In the genomic region with DNA sequence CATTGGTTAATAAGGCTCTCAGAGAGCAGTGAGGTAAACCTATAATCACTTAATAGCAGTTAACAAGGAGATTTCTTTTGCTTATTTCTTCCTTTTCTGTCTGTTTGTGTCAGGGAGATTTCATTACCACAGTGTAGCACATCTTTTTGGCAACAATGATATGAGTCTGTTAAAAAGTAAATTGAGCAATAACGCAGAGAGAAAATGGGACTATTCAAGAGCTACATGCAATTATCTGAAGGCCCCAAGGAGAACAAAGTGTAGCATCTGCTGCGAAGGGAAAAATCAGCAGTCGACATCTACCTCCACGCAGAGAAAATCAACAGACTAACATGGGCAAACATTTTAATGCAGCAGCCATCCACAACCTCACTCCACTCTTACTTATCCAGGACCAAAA, we compare ENCODE assay signal across 18 mouse cellular contexts.
DNase-seq lines count a peak whose midpoint lies in the region; ATAC-seq and TF ChIP-seq lines count a peak whose summit lies in the region.
"Had no signal": no experiment of that assay in that cellular context is flagged by ENCODE, and none has a peak within 500 bp of the region (broad histone marks: within the 10 kb centered on the region; RNA-seq: fewer than 3 reads in every experiment).

No protein-coding gene starts in this region.

- H3K9ac ChIP-seq in hindbrain, postnatal 0 days (replicated peaks; ENCODE audit: low read length): no peak overlapping the region
- no peak overlapping the region for H3K9ac ChIP-seq in hindbrain, embryonic 12.5 days
- no peak overlapping the region for H3K9ac ChIP-seq in midbrain, postnatal 0 days (replicated peaks; ENCODE audit: low read length, poor library complexity, severe bottlenecking)
- no peak overlapping the region for H3K9ac ChIP-seq in midbrain, embryonic 16.5 days (ENCODE audit: low read depth, low read length)
- H3K9ac ChIP-seq: embryonic facial prominence, embryonic 12.5 days; forebrain, embryonic 13.5 days; forebrain, embryonic 15.5 days had no signal

- TF ChIP-seq POLR2A in brain, embryonic 14.5 days (IDR thresholded peaks at IDR 0.05; ENCODE audit: borderline replicate concordance, extremely low read depth, insufficient read depth, insufficient read length, poor library complexity, severe bottlenecking): no peak

- ATAC-seq in hindbrain, postnatal 0 days: no peak
- ATAC-seq in hindbrain, embryonic 12.5 days (ENCODE audit: low FRiP score): no peak
- ATAC-seq in midbrain, postnatal 0 days (ENCODE audit: low FRiP score): no peak
- ATAC-seq in midbrain, embryonic 16.5 days: no peak
- ATAC-seq: forebrain, embryonic 13.5 days; forebrain, embryonic 15.5 days had no signal

- no peaks in the 10 kb centered on the region for H3K4me1 ChIP-seq in hindbrain, postnatal 0 days (ENCODE audit: insufficient read depth, low read length)
- no peaks in the 10 kb centered on the region for H3K4me1 ChIP-seq in hindbrain, embryonic 12.5 days
- H3K4me1 ChIP-seq in midbrain, postnatal 0 days (ENCODE audit: insufficient read depth, low read length): no peaks in the 10 kb centered on the region
- no peaks in the 10 kb centered on the region for H3K4me1 ChIP-seq in midbrain, embryonic 16.5 days (ENCODE audit: control insufficient read depth, insufficient read depth, low read length)
- H3K4me1 ChIP-seq: embryonic facial prominence, embryonic 10.5 days; embryonic facial prominence, embryonic 12.5 days; forebrain, embryonic 13.5 days; forebrain, embryonic 15.5 days had no signal

- 64% methylated on average over 4 of the region's 4 CpGs for WGBS in hindbrain, postnatal 0 days
- WGBS in hindbrain, embryonic 12.5 days: 89% methylated on average over 4 of the region's 4 CpGs
- WGBS in midbrain, postnatal 0 days: 78% methylated on average over 4 of the region's 4 CpGs
- WGBS in midbrain, embryonic 16.5 days: 70% methylated on average over 4 of the region's 4 CpGs

- peak; percentile 25 for DNase-seq in hindbrain, postnatal 0 days (ENCODE audit: low spot score)
- DNase-seq in midbrain, postnatal 0 days (ENCODE audit: low spot score): peak; percentile 22
- DNase-seq in brain, embryonic 14.5 days (ENCODE audit: low read depth): peak; percentile 18
- DNase-seq in urinary bladder, adult 18-20 months (ENCODE audit: low spot score in 2 of 2): no peak
- DNase-seq: adrenal gland, adult 2 months; adrenal gland, postnatal 10 days; adrenal gland, postnatal 25 days; cerebellum, adult 11-12 months; cerebellum, adult 2 months; cerebellum, adult 9-10 months; cerebellum, postnatal 10 days; cerebellum, postnatal 25 days had no signal

- no peak overlapping the region for H3K27ac ChIP-seq in hindbrain, postnatal 0 days
- no peak overlapping the region for H3K27ac ChIP-seq in hindbrain, embryonic 12.5 days
- no peak overlapping the region for H3K27ac ChIP-seq in midbrain, postnatal 0 days (ENCODE audit: low read depth, low read length)
- no peak overlapping the region for H3K27ac ChIP-seq in midbrain, embryonic 16.5 days (ENCODE audit: low read length)
- H3K27ac ChIP-seq: embryonic facial prominence, embryonic 10.5 days; embryonic facial prominence, embryonic 12.5 days; forebrain, embryonic 13.5 days; forebrain, embryonic 15.5 days had no signal

- H3K27me3 ChIP-seq in hindbrain, postnatal 0 days (ENCODE audit: insufficient read depth, low read length): no peaks in the 10 kb centered on the region
- H3K27me3 ChIP-seq in hindbrain, embryonic 12.5 days: no peaks in the 10 kb centered on the region
- H3K27me3 ChIP-seq in midbrain, postnatal 0 days (ENCODE audit: insufficient read depth, low read length): no peaks in the 10 kb centered on the region
- no peaks in the 10 kb centered on the region for H3K27me3 ChIP-seq in midbrain, embryonic 16.5 days (ENCODE audit: control insufficient read depth, insufficient read depth, low read depth, low read length)
- H3K27me3 ChIP-seq: embryonic facial prominence, embryonic 12.5 days; forebrain, embryonic 13.5 days; forebrain, embryonic 15.5 days had no signal

- H3K36me3 ChIP-seq in hindbrain, postnatal 0 days (ENCODE audit: insufficient read depth, low read length): no peaks in the 10 kb centered on the region
- no peaks in the 10 kb centered on the region for H3K36me3 ChIP-seq in hindbrain, embryonic 12.5 days
- no peaks in the 10 kb centered on the region for H3K36me3 ChIP-seq in midbrain, postnatal 0 days (ENCODE audit: insufficient read depth, low read length)
- no peaks in the 10 kb centered on the region for H3K36me3 ChIP-seq in midbrain, embryonic 16.5 days (ENCODE audit: control insufficient read depth, insufficient read depth, low read length)
- H3K36me3 ChIP-seq: embryonic facial prominence, embryonic 10.5 days; embryonic facial prominence, embryonic 12.5 days; forebrain, embryonic 15.5 days had no signal

- no peak overlapping the region for H3K4me3 ChIP-seq in hindbrain, postnatal 0 days (ENCODE audit: low read length)
- no peak overlapping the region for H3K4me3 ChIP-seq in hindbrain, embryonic 12.5 days
- H3K4me3 ChIP-seq in midbrain, postnatal 0 days (ENCODE audit: low read depth, low read length): no peak overlapping the region
- H3K4me3 ChIP-seq in midbrain, embryonic 16.5 days (ENCODE audit: low read depth, low read length): no peak overlapping the region
- H3K4me3 ChIP-seq: embryonic facial prominence, embryonic 10.5 days; embryonic facial prominence, embryonic 12.5 days; forebrain, embryonic 13.5 days; forebrain, embryonic 15.5 days had no signal

- H3K4me2 ChIP-seq in hindbrain, postnatal 0 days (ENCODE audit: low read depth, low read length): no peak overlapping the region
- H3K4me2 ChIP-seq in hindbrain, embryonic 12.5 days (replicated peaks): no peak overlapping the region
- no peak overlapping the region for H3K4me2 ChIP-seq in midbrain, postnatal 0 days (ENCODE audit: low read depth, low read length, poor library complexity, severe bottlenecking)
- H3K4me2 ChIP-seq in midbrain, embryonic 16.5 days (ENCODE audit: low read length): no peak overlapping the region
- H3K4me2 ChIP-seq: embryonic facial prominence, embryonic 12.5 days; forebrain, embryonic 13.5 days; forebrain, embryonic 15.5 days had no signal

- H3K9me3 ChIP-seq in hindbrain, postnatal 0 days (ENCODE audit: low read length): no peaks in the 10 kb centered on the region
- H3K9me3 ChIP-seq in hindbrain, embryonic 12.5 days (replicated peaks): no peaks in the 10 kb centered on the region
- H3K9me3 ChIP-seq in midbrain, postnatal 0 days (ENCODE audit: low read length): no peaks in the 10 kb centered on the region
- no peaks in the 10 kb centered on the region for H3K9me3 ChIP-seq in midbrain, embryonic 16.5 days (replicated peaks; ENCODE audit: control insufficient read depth, low read length, poor library complexity, severe bottlenecking)
- H3K9me3 ChIP-seq: embryonic facial prominence, embryonic 10.5 days; embryonic facial prominence, embryonic 12.5 days; forebrain, embryonic 13.5 days; forebrain, embryonic 15.5 days had no signal

- no peak for TF ChIP-seq CTCF in hindbrain, postnatal 0 days (IDR thresholded peaks at IDR 0.05; ENCODE audit: low read depth)
- TF ChIP-seq CTCF in midbrain, postnatal 0 days (IDR thresholded peaks at IDR 0.05): no peak
- TF ChIP-seq CTCF in brain, embryonic 14.5 days (IDR thresholded peaks at IDR 0.05; ENCODE audit: borderline replicate concordance, extremely low read depth, insufficient read depth, insufficient read length): no peak

Comparison
In these comparisons a context has a peak if more than half of its experiments do, and no peak if none do; other contexts are left out.
1. DNase-seq: peak in hindbrain, postnatal 0 days (single experiment), midbrain, postnatal 0 days (single experiment) and brain, embryonic 14.5 days (single experiment); none in urinary bladder, adult 18-20 months (0 of 2).